Mouse (Mus musculus) MEL (cell line): Measurements from ENCODE around the gene Olfr560. TPM values are rescaled to one million over a fixed set of nuclear protein-coding genes. Genes with fewer than 3 reads are reported as not detected.

ENCODE experiments used
- DNase-seq: peaks from one replicate; pipeline ENCODE4 v3.0.0; 2011; ENCODE audit warnings: low read depth, low spot score
- H3K27ac ChIP-seq: 2 replicates; pipeline ENCODE4 v1.5.1; 2012; ENCODE audit warnings: low read depth, mild to moderate bottlenecking, control low read depth, low read length, moderate library complexity; ENCODE audit not compliant: control insufficient read depth
- H3K27me3 ChIP-seq, 2 experiments: fragments of 150-350 bp in 1 of 2; sonication (generic) in 1 of 2; 2 replicates each; pipeline ENCODE4 v1.6.1; 2012; ENCODE audit warnings: low read length in 2 of 2, mild to moderate bottlenecking in 2 of 2, improper control_type of control experiment in 1 of 2, moderate library complexity in 1 of 2; ENCODE audit not compliant: insufficient read depth in 2 of 2, control insufficient read depth in 1 of 2
- H3K36me3 ChIP-seq, 2 experiments: 2 replicates each; pipeline ENCODE4 v1.6.1; 2012 to 2014; ENCODE audit warnings: low read length in 2 of 2, improper control_type of control experiment in 1 of 2, inconsistent platforms in 1 of 2, mild to moderate bottlenecking in 1 of 2; ENCODE audit not compliant: insufficient read depth in 2 of 2, control insufficient read depth in 1 of 2
- H3K4me1 ChIP-seq, 2 experiments: fragments of 150-350 bp in 1 of 2; sonication (generic) in 1 of 2; 2 replicates each; pipeline ENCODE4 v1.6.1; 2012; ENCODE audit warnings: low read length in 2 of 2, improper control_type of control experiment in 1 of 2, mild to moderate bottlenecking in 1 of 2; ENCODE audit not compliant: insufficient read depth in 2 of 2, control insufficient read depth in 1 of 2
- H3K4me3 ChIP-seq, 2 experiments: fragments of 150-350 bp in 1 of 2; sonication (generic) in 1 of 2; 2 replicates each; pipeline ENCODE4 v1.5.1; 2012; ENCODE audit warnings: low read depth in 2 of 2, low read length in 2 of 2, mild to moderate bottlenecking in 2 of 2, moderate library complexity in 2 of 2, control low read depth in 1 of 2, improper control_type of control experiment in 1 of 2; ENCODE audit not compliant: control insufficient read depth in 1 of 2, insufficient read depth in 1 of 2
- H3K79me2 ChIP-seq: 2 replicates; pipeline ENCODE4 v1.6.1; 2012; ENCODE audit warnings: mild to moderate bottlenecking, low read length, moderate library complexity; ENCODE audit not compliant: control insufficient read depth, poor library complexity, insufficient read depth
- H3K9ac ChIP-seq: 2 replicates; pipeline ENCODE4 v1.6.1; 2012; ENCODE audit warnings: low read depth, mild to moderate bottlenecking, control low read depth, low read length, moderate library complexity; ENCODE audit not compliant: control insufficient read depth, poor library complexity, severe bottlenecking
- H3K9me3 ChIP-seq: fragments of 150-350 bp; sonication (generic); replicated peaks from 2 replicates; pipeline ENCODE4 v1.6.1; 2012; ENCODE audit warnings: mild to moderate bottlenecking, low read length, improper control_type of control experiment, moderate library complexity; ENCODE audit not compliant: insufficient read depth
- CHD1 ChIP-seq: IDR thresholded peaks from 2 replicates; pipeline ENCODE4 v1.6.1; 2012; ENCODE audit warnings: low read depth, mild to moderate bottlenecking, inconsistent platforms, low read length, improper control_type of control experiment
- CHD2 ChIP-seq: IDR thresholded peaks from 2 replicates; pipeline ENCODE4 v1.6.1; 2011; ENCODE audit warnings: low read length, improper control_type of control experiment
- CTCF ChIP-seq, 3 experiments: IDR thresholded peaks in 2 of 3; conservative IDR thresholded peaks in 1 of 3; 2 replicates each; pipeline ENCODE4 v1.5.1; 2011 to 2012; ENCODE audit warnings: low read length in 3 of 3, low read depth in 2 of 3, mild to moderate bottlenecking in 2 of 3, improper control_type of control experiment in 1 of 3, inconsistent platforms in 1 of 3, mixed read lengths in 1 of 3, moderate library complexity in 1 of 3; ENCODE audit not compliant: control insufficient read depth in 1 of 3, insufficient read depth in 1 of 3, poor library complexity in 1 of 3, severe bottlenecking in 1 of 3
- E2F4 ChIP-seq: IDR thresholded peaks from 2 replicates; pipeline ENCODE4 v1.6.1; 2011; ENCODE audit warnings: low read depth, low read length, improper control_type of control experiment, borderline replicate concordance
- EP300 ChIP-seq, 2 experiments: IDR thresholded peaks; 2 replicates each; pipeline ENCODE4 v1.6.1; 2011; ENCODE audit warnings: improper control_type of control experiment in 2 of 2, low read length in 2 of 2, low read depth in 1 of 2, mild to moderate bottlenecking in 1 of 2
- JUND ChIP-seq: IDR thresholded peaks from 2 replicates; pipeline ENCODE4 v1.6.1; 2011; ENCODE audit warnings: low read depth, mild to moderate bottlenecking, improper control_type of control experiment, low read length
- MAFK ChIP-seq: IDR thresholded peaks from 2 replicates; pipeline ENCODE4 v1.6.1; 2011; ENCODE audit warnings: low read depth, mild to moderate bottlenecking, low read length, improper control_type of control experiment, borderline replicate concordance
- MAZ ChIP-seq: IDR thresholded peaks from 2 replicates; pipeline ENCODE4 v1.6.1; 2012; ENCODE audit warnings: low read depth, mild to moderate bottlenecking, inconsistent platforms, low read length, improper control_type of control experiment
- MYB ChIP-seq: IDR thresholded peaks from 2 replicates; pipeline ENCODE4 v1.6.1; 2011; ENCODE audit warnings: mild to moderate bottlenecking, low read depth, low read length, improper control_type of control experiment
- MYC ChIP-seq: IDR thresholded peaks from 2 replicates; pipeline ENCODE4 v1.6.1; 2011; ENCODE audit warnings: low read depth, mild to moderate bottlenecking, low read length, improper control_type of control experiment, moderate library complexity
- NELFE ChIP-seq: IDR thresholded peaks from 2 replicates; pipeline ENCODE4 v1.6.1; 2011; ENCODE audit warnings: low read depth, low read length, improper control_type of control experiment
- NRF1 ChIP-seq: IDR thresholded peaks from 2 replicates; pipeline ENCODE4 v1.6.1; 2014; ENCODE audit warnings: low read depth, mild to moderate bottlenecking, inconsistent platforms, low read length, improper control_type of control experiment, moderate library complexity; ENCODE audit not compliant: poor library complexity, insufficient read depth, severe bottlenecking
- POLR2A ChIP-seq, 2 experiments: IDR thresholded peaks; 2 replicates each; pipeline ENCODE4 v1.6.1; 2011 to 2012; ENCODE audit warnings: low read length in 2 of 2, mild to moderate bottlenecking in 2 of 2, control low read depth in 1 of 2, improper control_type of control experiment in 1 of 2, low read depth in 1 of 2, moderate library complexity in 1 of 2; ENCODE audit not compliant: control insufficient read depth in 1 of 2, insufficient read depth in 1 of 2, poor library complexity in 1 of 2
- POLR2AphosphoS5 ChIP-seq: IDR thresholded peaks from 2 replicates; pipeline ENCODE4 v1.6.1; 2012; ENCODE audit warnings: low read depth, borderline replicate concordance, mild to moderate bottlenecking, inconsistent platforms, low read length, moderate library complexity, mixed read lengths
- RAD21 ChIP-seq: IDR thresholded peaks from 2 replicates; pipeline ENCODE4 v1.6.1; 2011; ENCODE audit warnings: mild to moderate bottlenecking, low read depth, low read length, improper control_type of control experiment
- SIN3A ChIP-seq: IDR thresholded peaks from 2 replicates; pipeline ENCODE4 v1.6.1; 2012; ENCODE audit warnings: low read length, improper control_type of control experiment, inconsistent platforms
- SMC3 ChIP-seq: IDR thresholded peaks from 2 replicates; pipeline ENCODE4 v1.6.1; 2011; ENCODE audit warnings: low read depth, low read length, improper control_type of control experiment
- TAL1 ChIP-seq: IDR thresholded peaks from 2 replicates; pipeline ENCODE4 v1.6.1; 2012; ENCODE audit warnings: mild to moderate bottlenecking, inconsistent platforms, low read length, moderate library complexity, mixed read lengths
- TCF12 ChIP-seq: IDR thresholded peaks from 2 replicates; pipeline ENCODE4 v1.6.1; 2014; ENCODE audit warnings: low read depth, mild to moderate bottlenecking, inconsistent platforms, low read length, improper control_type of control experiment, moderate library complexity
- USF1 ChIP-seq: IDR thresholded peaks from 2 replicates; pipeline ENCODE4 v1.6.1; 2014; ENCODE audit warnings: low read depth, mild to moderate bottlenecking, inconsistent platforms, low read length, improper control_type of control experiment, moderate library complexity
- ZMIZ1 ChIP-seq: IDR thresholded peaks from 2 replicates; pipeline ENCODE4 v1.6.1; 2012; ENCODE audit warnings: low read depth, mild to moderate bottlenecking, inconsistent platforms, low read length, improper control_type of control experiment, moderate library complexity
- polyA plus RNA-seq, 2 experiments: library from polyadenylated mRNA; stranded (reverse) in 1 of 2; unstranded in 1 of 2; fragments of >175 nt in 1 of 2; fragments of >200 nt in 1 of 2; gene quantifications; 2 replicates each; pipeline versions ENCODE4 v1.2.1 to v1.2.4; 2012; ENCODE audit warnings: low replicate concordance in 2 of 2, low read depth in 1 of 2; ENCODE audit not compliant: insufficient read length in 2 of 2, insufficient read depth in 1 of 2, missing spikeins in 1 of 2
- total RNA-seq: library from RNA; depleted of rRNA; stranded (reverse); fragments of 300-350 nt; gene quantifications from 2 replicates; pipeline ENCODE4 v1.2.3, GENCODE M21; 2012

The Olfr560 gene
- total and polyA plus RNA-seq, 3 experiments, result not detected

DNA sequence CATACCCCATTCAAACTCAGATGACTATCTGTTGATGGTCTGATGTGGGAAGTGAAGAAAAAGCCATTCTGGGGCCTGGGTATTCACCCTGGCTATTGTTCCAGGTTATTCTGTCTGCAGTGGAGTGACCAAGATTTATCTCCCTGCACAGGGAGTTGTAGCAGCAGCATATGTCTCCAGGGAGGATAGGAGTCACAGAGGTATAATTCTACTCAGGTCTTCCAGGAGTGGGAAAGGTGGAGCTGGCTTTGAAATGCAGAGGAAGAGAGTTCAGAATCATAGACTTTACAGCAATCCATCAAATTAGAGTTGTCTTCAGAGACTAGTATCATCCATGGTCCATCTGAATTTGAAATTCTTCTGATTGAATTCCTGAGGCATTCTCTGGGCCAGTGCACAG, 31.8 kb downstream of the Olfr560 start, which contains the start of gene Olfr559:
Olfr559 (minus strand) TSS at position 101 of the 400 bp plus-strand sequence.
- Histone ChIP-seq H3K79me2 (no peaks in the 10 kb centered on the region), H3K36me3 (no peaks in the 10 kb centered on the region), H3K27ac (no peak within 1 kb of the TSS), H3K9me3 (no peaks in the 10 kb centered on the region), H3K27me3 (no peaks in the 10 kb centered on the region), H3K9ac (no peak within 1 kb of the TSS), H3K4me1 (no peaks in the 10 kb centered on the region), H3K4me3 (no peak within 1 kb of the TSS)
- no peak for TF ChIP-seq SIN3A
- no peak for TF ChIP-seq TAL1
- no peak for TF ChIP-seq CTCF (IDR thresholded peaks at IDR 0.05 in 2 of 3, conservative IDR thresholded peaks at IDR 0.05 in 1 of 3; ENCODE audit: control insufficient read depth in 1 of 3, insufficient read depth in 1 of 3, low read depth in 2 of 3, low read length in 3 of 3, poor library complexity in 1 of 3, severe bottlenecking in 1 of 3)
- TF ChIP-seq RAD21, result no peak
- no peak for TF ChIP-seq MYC
- TF ChIP-seq NELFE, result no peak
- no peak for TF ChIP-seq USF1
- no peak for TF ChIP-seq TCF12
- no peak for TF ChIP-seq E2F4
- no peak for TF ChIP-seq MAFK
- TF ChIP-seq POLR2AphosphoS5, result no peak
- no peak for TF ChIP-seq POLR2A (IDR thresholded peaks at IDR 0.05; ENCODE audit: control insufficient read depth in 1 of 2, insufficient read depth in 1 of 2, low read depth in 1 of 2, low read length in 2 of 2, poor library complexity in 1 of 2)
- TF ChIP-seq MAZ, result no peak
- no peak for TF ChIP-seq JUND
- TF ChIP-seq NRF1, result no peak
- TF ChIP-seq SMC3, result no peak
- no peak for TF ChIP-seq CHD1
- TF ChIP-seq CHD2, result no peak
- DNase-seq, result no peak

- no peak for TF ChIP-seq TCF12
- TF ChIP-seq SIN3A, result no peak
- no peak for TF ChIP-seq RAD21
- no peak for TF ChIP-seq CTCF (IDR thresholded peaks at IDR 0.05 in 2 of 3, conservative IDR thresholded peaks at IDR 0.05 in 1 of 3; ENCODE audit: control insufficient read depth in 1 of 3, insufficient read depth in 1 of 3, low read depth in 2 of 3, low read length in 3 of 3, poor library complexity in 1 of 3, severe bottlenecking in 1 of 3)
- no peak for TF ChIP-seq EP300 (IDR thresholded peaks at IDR 0.05; ENCODE audit: low read depth in 1 of 2, low read length in 2 of 2)
- no peak for TF ChIP-seq POLR2A (IDR thresholded peaks at IDR 0.05; ENCODE audit: control insufficient read depth in 1 of 2, insufficient read depth in 1 of 2, low read depth in 1 of 2, low read length in 2 of 2, poor library complexity in 1 of 2)
- no peak for TF ChIP-seq ZMIZ1
- TF ChIP-seq NELFE, result no peak
- TF ChIP-seq USF1, result no peak
- no peak for TF ChIP-seq SMC3
- TF ChIP-seq MYB, result no peak
- no peak for TF ChIP-seq TAL1
- Histone ChIP-seq H3K9me3 (no peaks in the 10 kb centered on the region), H3K27me3 (no peaks in the 10 kb centered on the region), H3K9ac (no peak within 1 kb of the TSS), H3K79me2 (no peaks in the 10 kb centered on the region), H3K36me3 (no peaks in the 10 kb centered on the region), H3K27ac (no peak within 1 kb of the TSS), H3K4me3 (no peak within 1 kb of the TSS), H3K4me1 (no peaks in the 10 kb centered on the region)
- no peak for DNase-seq
These were observed 40.2 kb downstream of the Olfr560 start, which contains the start of gene Olfr33 for GRCm38 (mm10) chr7:102718970-102719369. Gene Olfr33 (minus strand): TSS chr7:102719070.
